Mouse (Mus musculus) small intestine, adult 2 months (tissue): Measurements from ENCODE around the gene Dyrk1a.

Experiments
- CTCF ChIP-seq: fragments of 200-500 bp; IDR thresholded peaks from 2 replicates; pipeline ENCODE4 v1.5.1; 2012; ENCODE audit warnings: low read depth, mild to moderate bottlenecking, control low read depth, inconsistent platforms, low read length, moderate library complexity, mixed read lengths; ENCODE audit not compliant: insufficient replicate concordance, insufficient read length; ENCODE audit errors: extremely low read depth
- POLR2A ChIP-seq: fragments of 200-500 bp; IDR thresholded peaks from 2 replicates; pipeline ENCODE4 v1.6.1; 2012; ENCODE audit warnings: low read depth, mild to moderate bottlenecking, control low read depth, inconsistent platforms, low read length, moderate library complexity

- TF ChIP-seq CTCF (no peak), POLR2A (no peak)
Observed at GRCm38 (mm10) chr16:94656891-94657290, 87.1 kb downstream of the Dyrk1a start.
